Mouse (Mus musculus) erythroblast, embryonic 14.5 days (primary cell): ENCODE measurements around the gene Pigc. TPM values are rescaled to one million over a fixed set of nuclear protein-coding genes. Genes with fewer than 3 reads are reported as not detected.

Experiments used
- H3K27me3 ChIP-seq: 2 replicates; pipeline ENCODE4 v1.6.1; 2012; ENCODE audit warnings: inconsistent platforms; ENCODE audit not compliant: control insufficient read depth
- H3K36me3 ChIP-seq: 2 replicates; pipeline ENCODE4 v1.6.1; 2012; ENCODE audit warnings: mild to moderate bottlenecking, inconsistent platforms; ENCODE audit not compliant: control insufficient read depth
- H3K4me1 ChIP-seq: 2 replicates; pipeline ENCODE4 v1.6.1; 2012; ENCODE audit warnings: inconsistent platforms; ENCODE audit not compliant: control insufficient read depth
- H3K4me3 ChIP-seq: replicated peaks from 2 replicates; pipeline ENCODE3; 2012; ENCODE audit warnings: moderate library complexity, mild to moderate bottlenecking, inconsistent platforms
- H3K9me3 ChIP-seq: 2 replicates; pipeline ENCODE4 v1.6.1; 2012; ENCODE audit warnings: low read length, inconsistent platforms, mixed read lengths; ENCODE audit not compliant: control insufficient read depth
- GATA1 ChIP-seq: IDR thresholded peaks from 2 replicates; pipeline ENCODE4 v1.6.1; 2012; ENCODE audit warnings: low read length, inconsistent platforms, mixed read lengths
- TAL1 ChIP-seq: IDR thresholded peaks from 3 replicates; pipeline ENCODE4 v1.6.1; 2012; ENCODE audit warnings: low read length, inconsistent platforms, mixed read lengths
- polyA plus RNA-seq: library from polyadenylated mRNA; stranded (reverse); fragments of >175 nt; gene quantifications from 2 replicates; pipeline ENCODE4 v1.2.3, GENCODE M21; 2012

The Pigc gene
- polyA plus RNA-seq, 1 experiment: 0.21 TPM

DNA sequence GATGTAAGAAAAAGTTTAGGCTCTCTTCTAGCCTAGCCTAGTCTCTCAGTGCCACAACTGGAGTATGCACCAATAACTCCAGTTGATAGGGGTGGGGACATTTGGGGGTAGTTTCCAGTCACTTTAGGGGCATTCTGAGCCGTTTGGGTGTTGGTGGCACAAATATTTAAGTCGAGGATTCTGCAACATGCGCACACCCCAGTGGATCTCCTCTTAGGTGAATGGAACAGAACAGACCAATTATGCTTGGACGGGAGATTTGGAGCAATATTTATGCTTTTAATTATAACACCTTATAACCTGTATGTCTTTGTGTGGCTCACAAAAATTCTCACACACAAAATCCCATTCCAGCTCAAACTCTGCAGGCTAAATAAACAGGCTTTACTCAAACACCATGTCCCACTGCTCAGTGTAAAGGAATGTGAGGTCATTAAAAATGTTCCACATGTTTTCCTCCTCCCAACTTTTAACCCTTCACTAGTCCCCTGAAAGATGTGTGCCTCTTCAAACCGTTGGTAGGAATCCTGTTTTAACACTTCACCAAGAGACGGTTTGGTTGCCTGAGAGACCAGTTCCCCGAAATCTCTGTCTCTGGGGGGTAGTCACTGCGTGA lies 46.4 kb downstream of the Pigc start:
- H3K27me3 ChIP-seq: no peaks in the 10 kb centered on the region; the same call in 1 of the 2 replicates
- no peaks in the 10 kb centered on the region for H3K9me3 ChIP-seq
- H3K36me3 ChIP-seq: no peaks in the 10 kb centered on the region
- TF ChIP-seq GATA1 (no peak), TAL1 (no peak)
- H3K4me3 ChIP-seq: no peak overlapping the region
- H3K4me1 ChIP-seq: no peaks in the 10 kb centered on the region

DNA sequence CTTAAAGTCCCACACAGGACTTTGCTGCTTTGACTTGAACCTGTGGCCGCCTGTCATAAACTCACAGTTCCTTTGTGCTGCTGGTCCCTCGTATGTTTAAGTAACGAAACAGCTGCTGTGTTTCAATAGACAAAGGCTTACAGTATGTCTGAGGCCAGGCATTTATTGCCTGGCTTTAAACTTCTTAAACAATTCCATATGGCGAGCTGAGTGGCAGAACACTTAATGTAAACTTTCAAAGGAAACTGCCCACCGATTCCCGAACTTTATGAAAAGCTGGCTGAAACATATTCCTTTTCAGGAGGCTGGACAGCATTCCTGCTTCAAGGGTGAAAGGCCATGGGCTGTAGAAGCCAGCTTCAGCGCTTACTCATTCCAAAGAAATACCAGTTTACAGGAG lies 48.0 kb downstream of the Pigc start:
- no peak overlapping the region for H3K4me3 ChIP-seq
- no peaks in the 10 kb centered on the region for H3K36me3 ChIP-seq
- H3K9me3 ChIP-seq: no peaks in the 10 kb centered on the region
- no peaks in the 10 kb centered on the region; the same call in 1 of the 2 replicates for H3K27me3 ChIP-seq
- no peak for TF ChIP-seq GATA1
- no peak for TF ChIP-seq TAL1
- H3K4me1 ChIP-seq: no peaks in the 10 kb centered on the region

DNA sequence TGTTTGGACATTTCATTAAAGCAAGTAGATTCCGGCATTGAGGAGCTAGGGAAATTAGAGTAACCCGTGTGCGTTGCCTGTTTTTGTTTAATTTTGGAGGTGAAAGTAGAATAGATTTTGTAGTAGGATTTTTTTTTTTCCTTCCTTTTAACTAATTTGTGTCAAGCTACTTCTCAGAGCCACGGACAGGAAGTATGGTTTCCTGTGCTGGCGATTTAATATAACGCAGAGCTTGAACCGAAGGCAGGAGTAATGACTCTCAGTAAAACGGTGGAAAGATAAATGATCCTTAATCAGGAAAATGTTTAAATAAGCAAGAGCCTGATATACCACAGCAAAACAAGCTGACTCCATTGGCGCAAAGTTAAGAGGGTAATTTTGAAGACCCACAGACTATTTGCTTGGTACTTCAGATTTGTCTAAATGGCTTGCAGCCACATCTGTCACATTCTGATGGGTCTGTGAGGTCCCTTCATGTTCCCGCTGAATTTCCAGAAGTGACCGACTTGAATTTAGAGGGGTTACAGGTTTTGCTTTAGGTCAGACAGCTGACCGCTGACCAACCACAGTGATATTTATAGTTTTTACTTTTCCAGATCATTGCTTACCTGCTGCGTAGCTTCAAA lies 49.1 kb downstream of the Pigc start:
- TF ChIP-seq GATA1: no peak
- no peak for TF ChIP-seq TAL1
- H3K36me3 ChIP-seq: no peaks in the 10 kb centered on the region
- H3K27me3 ChIP-seq: no peaks in the 10 kb centered on the region; the same call in 1 of the 2 replicates
- H3K4me3 ChIP-seq: no peak overlapping the region
- H3K4me1 ChIP-seq: no peaks in the 10 kb centered on the region
- H3K9me3 ChIP-seq: no peaks in the 10 kb centered on the region

DNA sequence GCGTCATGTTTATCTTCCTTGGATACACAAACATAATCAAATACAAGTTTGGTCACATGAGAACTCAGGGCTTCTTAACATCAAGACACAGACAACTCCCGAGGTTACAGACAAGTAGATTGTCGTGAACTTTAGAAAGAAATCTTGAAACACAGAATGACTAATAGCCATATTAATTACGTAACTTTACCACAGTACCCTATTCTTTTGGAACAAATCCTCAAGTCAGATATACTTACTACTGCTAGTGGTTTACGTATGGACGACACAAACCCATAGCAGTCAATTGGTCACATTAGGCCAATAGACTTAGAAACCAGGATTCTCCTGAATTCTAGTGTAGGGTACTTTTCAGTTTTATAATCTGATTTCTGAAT lies 49.6 kb downstream of the Pigc start:
- TF ChIP-seq GATA1: no peak
- no peak for TF ChIP-seq TAL1
- no peak overlapping the region for H3K4me3 ChIP-seq
- H3K36me3 ChIP-seq: no peaks in the 10 kb centered on the region
- no peaks in the 10 kb centered on the region; the same call in 1 of the 2 replicates for H3K27me3 ChIP-seq
- H3K9me3 ChIP-seq: no peaks in the 10 kb centered on the region
- no peaks in the 10 kb centered on the region for H3K4me1 ChIP-seq

DNA sequence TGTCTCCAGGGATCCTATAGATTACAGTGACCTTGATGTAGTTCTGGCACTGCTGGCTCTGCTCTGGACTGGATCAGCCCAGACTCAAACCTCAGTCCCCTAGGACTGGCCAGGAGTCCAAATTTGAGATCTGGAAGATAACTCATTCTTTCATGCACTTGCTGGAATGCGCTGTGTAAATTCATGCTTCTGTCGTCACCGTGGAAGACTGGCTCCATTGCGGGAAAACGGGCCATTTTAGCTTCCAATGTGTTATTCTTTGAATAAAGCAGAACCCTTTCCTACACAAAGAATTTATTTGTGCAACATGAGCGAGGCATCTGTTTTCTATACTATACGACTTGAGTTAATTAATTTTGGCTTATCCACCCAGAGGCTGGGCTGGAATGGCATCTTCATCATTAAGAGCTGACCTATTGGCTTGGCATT lies 51.3 kb downstream of the Pigc start:
- Histone ChIP-seq H3K27me3 (no peaks in the 10 kb centered on the region; the same call in 1 of the 2 replicates), H3K4me3 (no peak overlapping the region), H3K4me1 (no peaks in the 10 kb centered on the region), H3K9me3 (no peaks in the 10 kb centered on the region), H3K36me3 (no peaks in the 10 kb centered on the region)
- TF ChIP-seq TAL1: no peak
- TF ChIP-seq GATA1: no peak

DNA sequence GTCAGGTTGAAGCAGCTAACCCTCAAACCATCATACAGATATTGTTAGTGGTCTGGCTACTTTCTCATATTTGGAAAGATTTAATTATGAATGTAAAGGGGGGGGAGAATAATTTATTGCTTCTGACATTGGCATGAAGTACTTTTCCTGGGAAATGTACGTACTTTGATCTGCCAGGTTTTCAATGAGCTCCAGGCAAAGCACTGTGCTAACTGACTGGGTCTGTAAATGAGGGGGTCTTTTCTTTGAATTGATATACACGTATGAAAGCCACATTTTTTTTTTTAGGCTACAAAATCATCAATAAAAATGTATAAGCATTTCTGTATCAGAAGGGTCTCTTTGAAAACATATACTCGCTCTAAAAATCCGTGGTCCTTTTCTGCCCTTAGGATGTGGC lies 51.8 kb downstream of the Pigc start:
- no peak overlapping the region for H3K4me3 ChIP-seq
- TF ChIP-seq GATA1 (no peak), TAL1 (no peak)

More for the DNA sequence above, 51.8 kb downstream of the Pigc start:
- no peaks in the 10 kb centered on the region for H3K36me3 ChIP-seq
- H3K4me1 ChIP-seq: no peaks in the 10 kb centered on the region
- no peaks in the 10 kb centered on the region; the same call in 1 of the 2 replicates for H3K27me3 ChIP-seq
- no peaks in the 10 kb centered on the region for H3K9me3 ChIP-seq

Other genes starting within 250 kb of the Pigc start
- gene Fasl, start 180.7 kb upstream of the Pigc start, polyA plus RNA-seq: not detected in 2 replicates
- gene Suco, start 92.5 kb upstream of the Pigc start, polyA plus RNA-seq: 0.18 and 0.69 TPM in 2 replicates
- not detected in 2 replicates for gene 4930558K02Rik, start 10.4 kb downstream of the Pigc start, polyA plus RNA-seq